Mouse (Mus musculus): ENCODE measurements around the gene Sfxn2. TPM values are rescaled to one million over a fixed set of nuclear protein-coding genes. Genes with fewer than 3 reads are reported as not detected.
A peak's percentile ranks its signal among the peaks of the same experiment; 100 is the strongest.

Gene Sfxn2
- total RNA-seq (2021), result 1 to 10 TPM; 8.1 to 8.3 TPM
- long read RNA-seq, experiment 1, transcript Sfxn2-201 (12 exons, 3,205 nt), result major isoform, 6 of 7 reads
- long read RNA-seq, experiment 1, partial matches to known transcripts, result 0 of 7 reads
- long read RNA-seq, experiment 1, other reads (novel, unspliced or antisense), result 1 of 7 reads
- long read RNA-seq, experiment 2, transcript Sfxn2-201 (12 exons, 3,205 nt), result major isoform, 18 of 23 reads
- long read RNA-seq, experiment 2, partial matches to known transcripts, result 1 of 23 reads
- long read RNA-seq, experiment 2, other reads (novel, unspliced or antisense), result 4 of 23 reads

DNA sequence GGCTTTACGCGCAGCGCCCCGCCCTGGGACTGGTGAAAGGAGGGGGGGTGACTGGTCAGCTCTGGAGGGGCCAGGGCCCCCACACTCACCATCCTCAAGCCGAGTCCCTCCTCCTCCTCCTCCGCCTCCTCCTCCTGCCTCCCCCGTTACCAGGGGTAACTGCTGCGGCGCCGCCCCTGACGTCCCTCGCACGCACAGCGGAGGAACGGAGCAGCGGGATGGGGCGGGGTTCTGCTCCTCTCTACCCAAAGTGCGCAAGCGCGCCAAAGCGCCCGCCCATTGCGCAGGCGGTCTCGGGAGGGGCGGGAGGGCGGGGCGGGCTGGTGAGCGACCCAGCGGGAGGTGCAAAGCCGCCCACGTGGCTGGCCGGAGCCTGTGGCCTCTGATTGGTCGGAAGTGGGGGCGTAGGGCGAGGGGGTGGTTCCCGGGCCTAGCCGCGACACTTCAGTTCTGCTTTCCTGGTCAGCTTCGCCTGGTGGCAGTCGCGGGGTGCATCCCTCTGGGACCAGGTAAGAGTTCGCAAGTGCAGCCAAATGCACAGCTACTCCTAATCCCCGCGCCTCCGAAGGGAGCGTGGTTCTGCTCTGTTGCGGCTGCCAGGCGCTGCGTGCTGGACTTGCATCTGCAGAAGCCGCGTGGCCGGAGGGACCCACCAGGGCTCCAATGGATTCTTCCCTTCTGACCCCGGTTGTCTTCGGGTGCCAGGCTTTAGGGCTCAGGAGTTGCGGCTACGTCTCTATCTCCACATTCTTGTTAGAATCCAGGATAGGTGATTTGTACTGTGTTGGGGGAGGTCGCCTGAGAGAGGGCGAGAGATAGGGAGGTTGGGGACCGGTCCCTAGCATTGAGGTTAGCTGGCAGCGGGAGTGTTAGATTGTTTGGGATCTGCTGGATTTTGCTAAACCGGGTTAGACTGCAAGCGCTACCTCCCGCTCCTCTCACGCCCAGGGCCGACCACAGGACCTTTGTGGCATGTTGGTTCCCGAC, at the start of gene Sfxn2, which contains the start of gene Arl3:
Gene Sfxn2 (plus strand): TSS at position 415 of the 987 bp plus-strand sequence.
Gene Arl3 (minus strand): TSS at position 248 of the 987 bp plus-strand sequence.
- peak; percentile 87 to 88 for DNase-seq (ENCODE audit: low spot score in 2 of 2)

DNA sequence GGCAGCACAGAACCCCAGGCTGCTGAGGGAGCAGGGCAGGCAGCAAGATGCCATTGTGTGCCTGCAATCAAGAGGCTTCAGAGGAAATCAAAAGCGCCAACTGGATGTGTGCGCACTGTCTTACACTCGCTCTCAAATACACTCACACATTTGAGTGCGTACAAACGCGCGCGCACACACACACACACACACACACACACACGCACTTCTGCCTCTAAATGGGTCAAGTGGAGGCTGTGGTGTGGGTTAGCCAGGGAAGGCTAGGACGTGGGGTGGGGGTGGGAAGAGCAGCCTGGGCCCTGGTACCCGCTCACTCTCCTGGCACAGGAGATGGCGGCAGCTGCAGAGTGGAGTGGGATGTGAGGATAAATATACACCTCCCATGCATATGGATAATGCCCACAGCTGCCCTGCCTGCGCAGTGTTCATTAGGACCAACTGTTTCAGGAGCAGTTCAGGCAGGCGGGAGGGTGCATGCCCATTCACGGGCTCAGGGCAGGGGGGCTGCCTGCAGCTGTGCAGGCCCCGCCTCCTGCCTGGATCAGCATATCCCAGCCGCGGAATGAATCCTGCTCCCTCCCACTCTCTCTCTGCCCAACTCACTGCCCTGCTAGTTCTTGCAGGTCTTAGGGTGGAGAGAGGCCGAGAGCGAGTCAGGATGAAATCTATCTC, 49.5 kb upstream of the Sfxn2 start:
- peak; percentile 42 to 43 for DNase-seq (ENCODE audit: low spot score in 2 of 2)

GRCm38 (mm10) chr19:46524152-46524544, 49.0 kb upstream of the Sfxn2 start:
- no peak for DNase-seq (ENCODE audit: low spot score in 2 of 2)

DNA sequence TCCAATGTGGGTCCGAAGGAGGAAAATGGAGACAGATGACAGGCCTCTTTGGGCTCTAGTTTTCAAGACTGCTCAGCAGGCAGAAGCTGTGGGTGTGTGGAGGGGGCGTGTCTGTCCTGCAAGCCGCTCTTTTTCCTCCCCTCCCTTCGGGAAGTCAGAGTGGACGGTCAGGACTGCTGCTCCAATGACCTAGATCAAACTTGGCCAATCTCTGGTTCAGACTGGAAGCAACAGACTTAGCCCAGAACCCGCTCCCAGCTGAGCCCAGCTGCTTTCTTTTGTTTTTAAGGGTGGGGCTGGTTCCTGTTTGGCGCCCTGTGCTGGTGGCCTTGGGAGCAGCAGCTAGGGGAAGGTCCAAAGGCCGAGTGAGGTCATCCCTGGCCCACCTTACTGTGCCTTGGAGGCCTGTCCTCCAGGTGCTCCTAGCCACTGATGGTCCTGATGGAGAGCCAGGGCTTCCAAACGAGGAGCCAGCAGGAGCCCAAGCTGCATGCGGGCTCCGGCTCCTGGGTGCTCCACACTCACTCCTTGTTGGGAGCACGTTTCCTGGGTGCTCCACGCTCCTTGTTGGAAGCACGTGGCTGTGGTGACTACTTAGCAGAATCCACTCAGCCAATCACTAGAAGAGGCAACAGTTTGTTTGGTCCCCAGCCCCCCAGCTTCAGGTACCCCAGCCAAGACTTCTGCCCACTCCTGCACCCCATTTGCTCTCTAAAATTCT, 48.4 kb upstream of the Sfxn2 start:
- peak; percentile 54 to 55 for DNase-seq (ENCODE audit: low spot score in 2 of 2)

DNA sequence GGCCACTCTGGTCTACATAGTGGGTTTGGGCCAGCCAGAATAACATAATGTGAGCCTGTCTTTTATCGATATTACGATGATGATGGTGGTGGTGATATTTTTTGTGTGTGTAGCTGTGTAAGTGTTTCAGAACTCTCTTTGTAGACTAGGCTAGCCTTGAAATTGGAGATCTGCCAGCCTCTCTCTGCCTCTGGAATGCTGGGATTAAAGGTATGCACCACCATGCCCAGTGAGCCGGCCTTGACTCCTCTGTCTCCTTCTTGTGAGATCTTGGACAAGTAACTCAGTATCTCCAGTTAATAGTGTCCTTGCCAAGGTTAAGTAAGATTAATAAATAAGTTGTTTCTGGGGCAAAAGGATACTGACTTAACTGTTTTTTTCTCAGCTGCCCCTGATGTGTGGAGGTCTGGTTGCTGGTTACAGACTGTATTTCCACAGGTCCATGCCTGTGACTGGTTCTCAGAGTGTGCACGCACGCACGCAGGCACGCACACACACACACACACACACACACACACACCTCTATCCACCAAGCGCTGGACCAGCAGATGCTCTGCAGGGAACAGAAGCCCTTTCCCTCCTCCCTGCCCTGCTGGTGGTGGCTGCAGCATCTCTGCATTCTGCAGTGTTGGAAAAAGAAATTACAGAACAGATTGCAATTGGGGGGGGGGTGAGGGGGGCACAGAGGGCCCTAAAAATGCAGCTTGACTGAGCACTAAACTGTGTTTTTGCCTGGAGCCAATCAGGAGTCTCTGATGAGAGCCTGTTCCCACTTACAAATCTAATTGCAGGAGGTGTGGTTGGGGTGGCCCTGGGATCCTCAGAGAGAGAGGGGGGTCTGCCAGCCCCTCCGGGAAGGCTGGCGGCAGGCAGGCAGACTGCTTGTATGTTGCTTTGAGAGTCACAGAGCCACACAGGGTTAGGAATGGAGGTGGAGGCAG, 47.2 kb upstream of the Sfxn2 start:
- DNase-seq (ENCODE audit: low spot score in 2 of 2), result peak in 1 of 2 experiments; percentile 3

GRCm38 (mm10) chr19:46527632-46528528, 45.3 kb upstream of the Sfxn2 start:
- peak in 1 of 2 experiments; percentile 3 for DNase-seq (ENCODE audit: low spot score in 2 of 2)

DNA sequence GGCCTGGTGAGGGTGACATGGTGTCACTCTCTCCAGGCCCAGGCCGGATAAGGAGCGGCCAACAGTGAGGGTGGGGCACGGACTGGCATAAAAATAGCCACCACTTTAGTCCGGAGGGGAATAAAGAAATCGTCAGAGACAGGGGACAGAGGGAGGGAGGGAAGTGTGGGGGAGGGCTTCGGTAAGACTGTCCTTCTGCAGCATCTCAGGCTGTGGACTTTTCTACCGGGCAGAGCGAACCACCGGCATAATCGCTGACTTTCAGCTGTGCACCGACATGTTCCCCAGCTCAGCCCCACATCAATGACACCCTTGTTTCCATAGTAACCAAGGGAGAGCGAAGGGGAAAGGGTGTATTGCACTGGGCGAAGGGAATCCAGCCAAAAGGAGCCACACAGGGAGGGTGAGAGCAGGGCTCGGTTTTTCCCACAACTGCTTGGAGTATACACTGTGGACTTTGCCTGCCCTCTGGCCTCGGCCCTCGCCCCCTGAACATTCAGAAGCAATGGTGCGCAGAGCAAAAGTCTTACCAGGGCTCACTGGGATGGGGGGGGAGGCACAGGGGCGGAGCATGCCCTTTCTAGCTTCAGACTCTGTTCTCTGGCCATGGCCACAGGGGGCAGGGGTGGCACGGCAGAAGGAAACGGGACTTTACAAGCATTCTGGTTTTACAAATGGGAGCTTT, 44.5 kb upstream of the Sfxn2 start:
- peak; percentile 58 to 60 for DNase-seq (ENCODE audit: low spot score in 2 of 2)

GRCm38 (mm10) chr19:46529601-46530448, 43.3 kb upstream of the Sfxn2 start:
- DNase-seq (ENCODE audit: low spot score in 2 of 2), result peak in 1 of 2 experiments; percentile 3

- DNase-seq (ENCODE audit: low spot score in 2 of 2), result peak in 1 of 2 experiments; percentile 2
These were observed 42.6 kb upstream of the Sfxn2 start for GRCm38 (mm10) chr19:46530449-46530990.

DNA sequence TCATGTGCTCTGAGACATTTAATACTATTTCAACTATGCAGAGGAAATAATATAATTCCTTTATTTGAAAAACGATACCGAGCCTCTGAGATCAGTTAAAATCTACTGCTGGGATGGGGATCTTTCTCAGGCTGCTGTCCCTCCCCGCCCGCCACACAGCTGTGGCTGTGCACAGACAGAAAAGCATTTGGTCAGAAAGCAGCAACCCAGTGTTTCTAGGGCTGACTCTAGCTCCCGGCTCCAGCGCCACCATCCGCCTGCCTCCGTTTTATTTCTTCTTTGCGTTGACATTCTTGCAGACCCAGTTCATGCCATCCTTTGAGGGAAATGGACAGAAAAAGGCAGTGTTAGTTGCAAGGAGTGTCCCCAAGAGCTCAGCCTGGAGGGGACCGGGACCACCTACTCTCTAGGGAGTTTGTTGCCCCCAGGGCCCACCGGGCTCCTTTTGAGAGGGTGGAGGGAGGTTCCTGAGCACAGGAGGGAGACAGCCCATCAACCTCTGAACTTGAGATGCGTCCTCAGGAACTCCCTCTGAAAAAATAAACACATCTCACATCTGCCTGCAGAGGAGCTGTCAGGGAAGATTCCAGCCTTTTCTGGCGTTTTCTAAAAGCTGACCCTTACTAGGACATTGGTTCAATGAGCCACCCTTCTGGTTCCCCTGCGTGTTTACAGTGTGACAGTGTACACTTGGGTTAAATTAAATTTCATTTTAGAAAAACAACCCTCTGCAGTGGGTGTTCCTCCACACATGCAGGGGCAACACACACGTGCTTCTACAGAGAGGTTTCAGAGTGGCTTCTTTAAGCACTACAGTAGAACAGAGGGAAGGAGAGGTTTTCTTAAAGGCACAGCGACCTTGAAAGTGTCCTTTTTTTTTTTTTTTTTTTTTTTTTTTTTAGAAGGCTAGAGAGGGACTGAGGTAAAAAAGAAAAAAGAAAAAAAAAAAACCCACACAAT, 41.8 kb upstream of the Sfxn2 start:
- DNase-seq (ENCODE audit: low spot score in 2 of 2), result peak; percentile 15 to 27

- peak in 1 of 2 experiments; percentile 27 for DNase-seq (ENCODE audit: low spot score in 2 of 2)
These were observed 41.0 kb upstream of the Sfxn2 start for GRCm38 (mm10) chr19:46532031-46532688.

- no peak for DNase-seq (ENCODE audit: low spot score in 2 of 2)
These were observed 40.1 kb upstream of the Sfxn2 start for GRCm38 (mm10) chr19:46533066-46533465.

- DNase-seq (ENCODE audit: low spot score in 2 of 2), result no peak
These were observed 39.6 kb upstream of the Sfxn2 start for GRCm38 (mm10) chr19:46533525-46533924.

DNA sequence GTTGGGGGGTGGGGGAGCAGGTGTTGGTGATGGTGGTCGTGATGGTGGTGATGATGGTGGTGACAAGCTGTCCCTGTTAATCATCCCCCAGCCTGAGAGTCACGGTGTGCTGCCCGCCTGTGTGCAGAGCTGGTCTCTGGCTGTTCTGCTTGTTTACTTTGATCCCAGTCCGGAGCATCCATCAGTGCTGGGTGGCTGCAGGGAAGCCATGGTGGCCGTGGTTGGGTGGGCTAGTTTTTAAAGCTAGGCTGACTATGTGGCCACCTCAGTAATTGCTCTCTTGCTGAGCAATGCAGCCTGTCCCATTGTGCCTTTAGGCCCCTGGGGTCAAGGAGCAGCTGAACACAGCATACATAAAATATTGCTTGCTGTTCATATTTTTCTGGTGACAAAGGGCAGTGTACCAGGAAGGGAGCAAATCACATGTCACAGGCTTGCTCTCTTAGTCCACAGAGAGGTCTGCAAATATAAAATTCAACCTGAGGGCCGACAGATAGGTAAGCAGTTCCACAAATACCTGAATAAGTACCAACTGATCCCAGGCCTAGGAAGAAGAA, 38.5 kb upstream of the Sfxn2 start:
- DNase-seq (ENCODE audit: low spot score in 2 of 2), result no peak

All from adrenal gland, adult 18-20 months (tissue).